Mouse (Mus musculus): ENCODE measurements at regions not wholly inside any gene's neighbourhood (a gene's known extent, or its start where the extent isn't known, plus 50 kb on each side); places are given as distances from the start of the nearest gene placed in this dataset.
A peak's percentile ranks its signal among the peaks of the same experiment; 100 is the strongest.

DNA sequence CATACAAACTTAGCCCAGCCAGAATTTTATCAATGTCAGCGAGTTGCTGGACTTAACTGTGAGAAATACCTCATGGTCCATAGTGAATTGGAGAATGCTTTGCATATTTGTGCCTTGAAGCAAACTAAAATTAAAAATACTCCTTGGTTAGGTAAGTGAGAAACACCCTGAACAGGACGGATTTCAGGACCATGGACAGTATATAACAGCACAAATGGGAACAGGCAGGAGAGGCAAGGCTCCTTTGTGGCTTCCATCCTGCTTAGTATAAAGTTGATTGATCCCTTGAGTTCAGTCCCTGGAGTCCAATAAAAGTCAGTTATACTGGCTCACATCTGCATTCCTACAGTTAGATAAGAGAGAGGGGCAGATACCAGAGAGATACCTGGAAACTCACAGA is 53.9 kb upstream of the Bpifa3 start:
- peak; percentile 51 for DNase-seq (ENCODE audit: low read depth, low spot score)

Measured in 3T3-L1 (cell line).